Mouse (Mus musculus) midbrain, embryonic 10.5 days (tissue): ENCODE results near the gene Xylb. TPM values are rescaled to one million over a fixed set of nuclear protein-coding genes. Genes with fewer than 3 reads are reported as not detected.

Experiments
- DNase-seq: peaks from one replicate; pipeline ENCODE4 v3.0.0-alpha.2; 2017; ENCODE audit warnings: low spot score
- H3K27ac ChIP-seq: fragments of 300-500 bp; sonication (generic); replicated peaks from 2 replicates; pipeline ENCODE4 v1.5.1; 2016; ENCODE audit warnings: mild to moderate bottlenecking
- H3K27me3 ChIP-seq: fragments of 300-500 bp; sonication (generic); 2 replicates; pipeline ENCODE4 v1.6.1; 2016; ENCODE audit warnings: low read depth, mild to moderate bottlenecking; ENCODE audit not compliant: poor library complexity, severe bottlenecking
- H3K36me3 ChIP-seq: fragments of 300-500 bp; sonication (generic); 2 replicates; pipeline ENCODE4 v1.6.1; 2016; ENCODE audit warnings: mild to moderate bottlenecking, moderate library complexity
- H3K4me1 ChIP-seq: fragments of 300-500 bp; sonication (generic); 2 replicates; pipeline ENCODE4 v1.6.1; 2016
- H3K4me3 ChIP-seq: fragments of 300-500 bp; sonication (generic); 2 replicates; pipeline ENCODE4 v1.5.1; 2016; ENCODE audit warnings: mild to moderate bottlenecking, moderate library complexity
- H3K9me3 ChIP-seq: fragments of 300-500 bp; sonication (generic); replicated peaks from 2 replicates; pipeline ENCODE4 v1.6.1; 2016; ENCODE audit warnings: mild to moderate bottlenecking
- WGBS: fragments of 180-500 bp; shearing (Covaris S2); methylation state at CpG from one replicate; pipeline ENCODE4 v1.1.7; 2016; 5-methylcytosine and 5-hydroxymethylcytosine counted together
- polyA plus RNA-seq: library from polyadenylated mRNA; unstranded; fragments of >200 nt; fragmentation: Nextera tagmentation; extraction: Ambion mirVana; gene quantifications from 2 replicates; pipeline ENCODE4 v1.2.1, GENCODE M21; 2016

Xylb gene
- polyA plus RNA-seq, 1 experiment from 2014 or later: 7.7 TPM

- H3K4me3 ChIP-seq: no peak overlapping the region
- H3K36me3 ChIP-seq: no peaks in the 10 kb centered on the region
- H3K27me3 ChIP-seq: no peaks in the 10 kb centered on the region
- no peak overlapping the region for H3K27ac ChIP-seq
- DNase-seq: no peak
- 93% methylated on average over 15 of the region's 15 CpGs for WGBS
- H3K4me1 ChIP-seq: no peaks in the 10 kb centered on the region
- no peaks in the 10 kb centered on the region for H3K9me3 ChIP-seq
Measured at GRCm38 (mm10) chr9:119330186-119330963, 26.8 kb upstream of the Xylb start.

GRCm38 (mm10) chr9:119334324-119334723, 22.9 kb upstream of the Xylb start:
- 72% methylated on average over 10 of the region's 10 CpGs for WGBS
- H3K36me3 ChIP-seq: no peaks in the 10 kb centered on the region
- H3K9me3 ChIP-seq: no peaks in the 10 kb centered on the region
- no peak overlapping the region for H3K4me3 ChIP-seq
- H3K27ac ChIP-seq: no peak overlapping the region
- H3K27me3 ChIP-seq: peaks cover 18% of the 10 kb centered on the region
- DNase-seq: no peak
- peaks cover 2% of the 10 kb centered on the region for H3K4me1 ChIP-seq

- Histone ChIP-seq H3K9me3 (no peaks in the 10 kb centered on the region), H3K36me3 (no peaks in the 10 kb centered on the region), H3K27ac (no peak overlapping the region), H3K27me3 (peaks cover 23% of the 10 kb centered on the region), H3K4me1 (peaks cover 7% of the 10 kb centered on the region), H3K4me3 (no peak overlapping the region)
- WGBS: 87% methylated on average over 2 of the region's 2 CpGs
- DNase-seq: no peak
Measured at GRCm38 (mm10) chr9:119334834-119335233, 22.3 kb upstream of the Xylb start.

GRCm38 (mm10) chr9:119335571-119335970, 21.6 kb upstream of the Xylb start:
- peaks cover 27% of the 10 kb centered on the region for H3K27me3 ChIP-seq
- no peak for DNase-seq
- 85% methylated on average over 4 of the region's 4 CpGs for WGBS
- H3K4me3 ChIP-seq: no peak overlapping the region
- H3K4me1 ChIP-seq: peaks cover 14% of the 10 kb centered on the region
- no peak overlapping the region for H3K27ac ChIP-seq
- H3K36me3 ChIP-seq: no peaks in the 10 kb centered on the region
- no peaks in the 10 kb centered on the region for H3K9me3 ChIP-seq

- DNase-seq: no peak
- Histone ChIP-seq H3K27me3 (peaks cover 27% of the 10 kb centered on the region), H3K9me3 (no peaks in the 10 kb centered on the region), H3K4me3 (no peak overlapping the region), H3K36me3 (peaks cover 3% of the 10 kb centered on the region; the same call in 1 of the 2 replicates), H3K27ac (no peak overlapping the region), H3K4me1 (peaks cover 30% of the 10 kb centered on the region)
- WGBS: 92% methylated on average over 14 of the region's 14 CpGs
Measured at GRCm38 (mm10) chr9:119337842-119338241, 19.3 kb upstream of the Xylb start.

GRCm38 (mm10) chr9:119338350-119338749, 18.8 kb upstream of the Xylb start:
- Histone ChIP-seq H3K36me3 (peaks cover 8% of the 10 kb centered on the region), H3K9me3 (no peaks in the 10 kb centered on the region), H3K27me3 (peaks cover 27% of the 10 kb centered on the region), H3K4me1 (peaks cover 34% of the 10 kb centered on the region), H3K4me3 (no peak overlapping the region), H3K27ac (no peak overlapping the region)
- no peak for DNase-seq
- 89% methylated on average over 3 of the region's 3 CpGs for WGBS

- 46% methylated on average over 7 of the region's 7 CpGs for WGBS
- no peak for DNase-seq
- H3K27me3 ChIP-seq: peaks cover 27% of the 10 kb centered on the region
- no peaks in the 10 kb centered on the region for H3K9me3 ChIP-seq
- H3K36me3 ChIP-seq: peaks cover 16% of the 10 kb centered on the region
- peaks cover 34% of the 10 kb centered on the region for H3K4me1 ChIP-seq
- no peak overlapping the region for H3K27ac ChIP-seq
- H3K4me3 ChIP-seq: peak overlapping the region; percentile 84
Measured at GRCm38 (mm10) chr9:119339106-119339505, 18.1 kb upstream of the Xylb start.

- Histone ChIP-seq H3K27ac (peak within 1 kb of the TSS; percentile 91), H3K4me1 (peaks cover 34% of the 10 kb centered on the region), H3K4me3 (peak within 1 kb of the TSS; percentile 84), H3K9me3 (no peaks in the 10 kb centered on the region), H3K27me3 (peaks cover 27% of the 10 kb centered on the region), H3K36me3 (peaks cover 22% of the 10 kb centered on the region)
- peak; percentile 59 for DNase-seq
- 2% methylated on average over 43 of the region's 43 CpGs for WGBS
Measured at GRCm38 (mm10) chr9:119339558-119340211, 17.5 kb upstream of the Xylb start, which contains the start of gene Acaa1a. Gene Acaa1a (plus strand): TSS chr9:119339676.

GRCm38 (mm10) chr9:119340212-119340580, 17.0 kb upstream of the Xylb start:
- peaks cover 27% of the 10 kb centered on the region for H3K27me3 ChIP-seq
- 6% methylated on average over 8 of the region's 8 CpGs for WGBS
- H3K36me3 ChIP-seq: peaks cover 27% of the 10 kb centered on the region
- peaks cover 34% of the 10 kb centered on the region for H3K4me1 ChIP-seq
- no peak for DNase-seq
- peak overlapping the region; percentile 84 for H3K4me3 ChIP-seq
- H3K27ac ChIP-seq: peak overlapping the region; percentile 91
- H3K9me3 ChIP-seq: no peaks in the 10 kb centered on the region

GRCm38 (mm10) chr9:119340909-119341816, 16.0 kb upstream of the Xylb start, which contains the start of gene Myd88:
Gene Myd88 (minus strand): TSS chr9:119341411.
- Histone ChIP-seq H3K27me3 (peaks cover 27% of the 10 kb centered on the region), H3K27ac (peak within 1 kb of the TSS; percentile 91), H3K9me3 (no peaks in the 10 kb centered on the region), H3K4me1 (peaks cover 34% of the 10 kb centered on the region), H3K4me3 (peak within 1 kb of the TSS; percentile 84), H3K36me3 (peaks cover 37% of the 10 kb centered on the region)
- 0% methylated on average over 68 of the region's 68 CpGs for WGBS
- peak; percentile 95 for DNase-seq

GRCm38 (mm10) chr9:119342728-119343127, 14.5 kb upstream of the Xylb start:
- peak overlapping the region; percentile 84; the same call in 1 of the 2 replicates for H3K4me3 ChIP-seq
- no peak for DNase-seq
- no peak overlapping the region for H3K27ac ChIP-seq
- 92% methylated on average over 7 of the region's 7 CpGs for WGBS
- peaks cover 52% of the 10 kb centered on the region for H3K36me3 ChIP-seq
- H3K9me3 ChIP-seq: no peaks in the 10 kb centered on the region
- peaks cover 34% of the 10 kb centered on the region for H3K4me1 ChIP-seq
- peaks cover 23% of the 10 kb centered on the region for H3K27me3 ChIP-seq

GRCm38 (mm10) chr9:119346376-119346775, 10.8 kb upstream of the Xylb start:
- WGBS: 89% methylated on average over 8 of the region's 8 CpGs
- no peak overlapping the region for H3K4me3 ChIP-seq
- no peaks in the 10 kb centered on the region for H3K9me3 ChIP-seq
- H3K27ac ChIP-seq: no peak overlapping the region
- peaks cover 86% of the 10 kb centered on the region for H3K36me3 ChIP-seq
- DNase-seq: no peak
- no peaks in the 10 kb centered on the region for H3K27me3 ChIP-seq
- H3K4me1 ChIP-seq: peaks cover 18% of the 10 kb centered on the region
